Mouse (Mus musculus) midbrain, postnatal 0 days (tissue): ENCODE measurements around the gene Cog5. TPM values are rescaled to one million over a fixed set of nuclear protein-coding genes. Genes with fewer than 3 reads are reported as not detected.

ENCODE experiments used
- ATAC-seq: fragments of 200-750 bp; cut with Nextera tagmentation; 2 replicates; pipeline ENCODE4 v1.8.0; 2017; ENCODE audit warnings: moderate number of reproducible peaks, mild to moderate bottlenecking, moderate TSS enrichment, moderate library complexity; ENCODE audit not compliant: low FRiP score
- DNase-seq: peaks from one replicate; pipeline ENCODE4 v3.0.0-alpha.2; 2015; ENCODE audit warnings: low spot score
- H3K27ac ChIP-seq: fragments of 300-500 bp; sonication (generic); 2 replicates; pipeline ENCODE4 v1.5.1; 2014; ENCODE audit warnings: low read depth, mild to moderate bottlenecking, low read length, mixed read lengths
- H3K27me3 ChIP-seq: fragments of 300-500 bp; sonication (generic); 2 replicates; pipeline ENCODE4 v1.6.1; 2014; ENCODE audit warnings: low read length, control low read depth, mixed read lengths; ENCODE audit not compliant: insufficient read depth
- H3K36me3 ChIP-seq: fragments of 300-500 bp; sonication (generic); 2 replicates; pipeline ENCODE4 v1.6.1; 2014; ENCODE audit warnings: low read length, control low read depth, mixed read lengths; ENCODE audit not compliant: insufficient read depth
- H3K4me1 ChIP-seq: fragments of 300-500 bp; sonication (generic); 2 replicates; pipeline ENCODE4 v1.6.1; 2014; ENCODE audit warnings: mild to moderate bottlenecking, control low read depth, antibody characterized with exemption, low read length, mixed read lengths; ENCODE audit not compliant: insufficient read depth
- H3K4me2 ChIP-seq: fragments of 300-500 bp; sonication (generic); 2 replicates; pipeline ENCODE4 v1.6.1; 2014; ENCODE audit warnings: low read depth, mild to moderate bottlenecking, low read length, mixed read lengths; ENCODE audit not compliant: poor library complexity, severe bottlenecking
- H3K4me3 ChIP-seq: fragments of 300-500 bp; sonication (generic); 2 replicates; pipeline ENCODE4 v1.5.1; 2014; ENCODE audit warnings: low read depth, mild to moderate bottlenecking, low read length, moderate library complexity
- H3K9ac ChIP-seq: fragments of 300-500 bp; sonication (generic); replicated peaks from 2 replicates; pipeline ENCODE4 v1.6.1; 2014; ENCODE audit warnings: mild to moderate bottlenecking, low read length, moderate library complexity, mixed read lengths; ENCODE audit not compliant: poor library complexity, severe bottlenecking
- H3K9me3 ChIP-seq: fragments of 300-500 bp; sonication (generic); 2 replicates; pipeline ENCODE4 v1.6.1; 2016; ENCODE audit warnings: low read length, control low read depth
- CTCF ChIP-seq: IDR thresholded peaks from 2 replicates; pipeline ENCODE4 v1.5.1; 2016; ENCODE audit warnings: antibody characterized with exemption, mild to moderate bottlenecking
- WGBS: fragments of 180-500 bp; shearing (Covaris S2); extraction: QIAGEN DNeasy Blood & Tissue Kit; methylation state at CpG from one replicate; pipeline ENCODE4 v1.1.7; 2014; 5-methylcytosine and 5-hydroxymethylcytosine counted together
- polyA plus RNA-seq: library from polyadenylated mRNA; unstranded; fragments of >200 nt; fragmentation: Nextera tagmentation; extraction: Ambion mirVana; gene quantifications from 2 replicates; pipeline ENCODE4 v1.2.1, GENCODE M21; 2015
- total RNA-seq: library from RNA; depleted of rRNA; stranded (reverse); fragments of >200 nt; gene quantifications from 2 replicates; pipeline ENCODE4 v1.2.3, GENCODE M21; 2014

The Cog5 gene
- total and polyA plus RNA-seq, 2 experiments from 2014 or later, result 18.8 to 41.1 TPM

GRCm38 (mm10) chr12:31703904-31704303 lies 49.2 kb downstream of the Cog5 start:
- no peaks in the 10 kb centered on the region for H3K9me3 ChIP-seq
- H3K4me1 ChIP-seq, result no peaks in the 10 kb centered on the region
- H3K4me3 ChIP-seq, result no peak overlapping the region
- no peak overlapping the region for H3K4me2 ChIP-seq
- no peak overlapping the region for H3K9ac ChIP-seq
- ATAC-seq, result no peak
- peak; percentile 35 for TF ChIP-seq CTCF
- WGBS, result 65% methylated on average over 6 of the region's 6 CpGs
- H3K27me3 ChIP-seq, result no peaks in the 10 kb centered on the region
- no peak overlapping the region for H3K27ac ChIP-seq
- DNase-seq, result no peak
- H3K36me3 ChIP-seq, result no peaks in the 10 kb centered on the region

DNA sequence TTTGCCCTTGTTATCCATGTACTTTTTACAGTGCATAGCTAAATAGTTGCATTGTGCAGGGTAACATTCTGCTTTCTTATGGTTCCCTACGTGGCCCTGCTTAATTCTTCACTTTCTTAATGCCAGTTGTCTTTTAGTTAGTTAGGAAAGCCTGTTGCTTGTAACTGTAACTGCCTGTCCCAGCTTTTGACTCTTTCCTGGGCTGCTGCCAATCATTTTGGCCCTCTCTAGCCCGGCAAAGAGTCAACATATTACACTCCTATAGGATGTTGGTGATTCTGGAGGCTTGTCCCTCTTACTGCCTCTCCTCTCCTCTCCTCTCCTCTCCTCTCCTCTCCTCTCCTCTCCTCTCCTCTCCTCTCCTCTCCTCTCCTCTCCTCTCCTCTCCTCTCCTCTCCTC lies 51.5 kb downstream of the Cog5 start:
- no peak for TF ChIP-seq CTCF
- Histone ChIP-seq H3K4me1 (no peaks in the 10 kb centered on the region), H3K9me3 (no peaks in the 10 kb centered on the region), H3K27ac (no peak overlapping the region), H3K36me3 (no peaks in the 10 kb centered on the region), H3K4me3 (no peak overlapping the region), H3K4me2 (no peak overlapping the region), H3K9ac (no peak overlapping the region), H3K27me3 (no peaks in the 10 kb centered on the region)
- 69% methylated on average over 2 of the region's 2 CpGs for WGBS
- ATAC-seq (no peak), DNase-seq (no peak)

- Histone ChIP-seq H3K4me2 (no peak overlapping the region), H3K4me1 (no peaks in the 10 kb centered on the region), H3K27ac (no peak overlapping the region), H3K36me3 (no peaks in the 10 kb centered on the region), H3K4me3 (no peak overlapping the region), H3K27me3 (no peaks in the 10 kb centered on the region), H3K9me3 (no peaks in the 10 kb centered on the region), H3K9ac (no peak overlapping the region)
- ATAC-seq (no peak), DNase-seq (no peak)
- no peak for TF ChIP-seq CTCF
- WGBS, result 77% methylated on average over 1 of the region's 1 CpGs
Observed at GRCm38 (mm10) chr12:31707531-31707930, 52.9 kb downstream of the Cog5 start.

- ATAC-seq (no peak), DNase-seq (no peak)
- Histone ChIP-seq H3K27ac (no peak overlapping the region; the same call in 1 of the 2 replicates), H3K4me1 (no peaks in the 10 kb centered on the region), H3K36me3 (no peaks in the 10 kb centered on the region), H3K4me2 (peak overlapping the region; percentile 46; the same call in 1 of the 2 replicates), H3K4me3 (peak overlapping the region; percentile 26), H3K9ac (no peak overlapping the region), H3K9me3 (no peaks in the 10 kb centered on the region), H3K27me3 (no peaks in the 10 kb centered on the region)
- WGBS, result 56% methylated on average over 6 of the region's 6 CpGs
- no peak for TF ChIP-seq CTCF
Observed at GRCm38 (mm10) chr12:31709665-31710064, 55.0 kb downstream of the Cog5 start.

- WGBS, result 12% methylated on average over 5 of the region's 5 CpGs
- DNase-seq (peak; percentile 53), ATAC-seq (no peak)
- no peaks in the 10 kb centered on the region for H3K9me3 ChIP-seq
- H3K4me2 ChIP-seq, result peak overlapping the region; percentile 45
- H3K27me3 ChIP-seq, result no peaks in the 10 kb centered on the region
- TF ChIP-seq CTCF, result no peak
- H3K27ac ChIP-seq, result no peak overlapping the region
- no peaks in the 10 kb centered on the region for H3K36me3 ChIP-seq
- peak overlapping the region; percentile 44 for H3K9ac ChIP-seq
- H3K4me3 ChIP-seq, result peak overlapping the region; percentile 52
- H3K4me1 ChIP-seq, result no peaks in the 10 kb centered on the region
Observed at GRCm38 (mm10) chr12:31712233-31712632, 57.6 kb downstream of the Cog5 start.

- no peaks in the 10 kb centered on the region for H3K4me1 ChIP-seq
- H3K9me3 ChIP-seq, result no peaks in the 10 kb centered on the region
- H3K9ac ChIP-seq, result 0 out of 2 replicates have a peak overlapping the region, but pooled peaks have one; percentile 33
- H3K36me3 ChIP-seq, result no peaks in the 10 kb centered on the region
- WGBS, result 62% methylated on average over 4 of the region's 4 CpGs
- H3K27me3 ChIP-seq, result no peaks in the 10 kb centered on the region
- DNase-seq (no peak), ATAC-seq (no peak)
- H3K27ac ChIP-seq, result no peak overlapping the region
- peak overlapping the region; percentile 52 for H3K4me3 ChIP-seq
- H3K4me2 ChIP-seq, result peak overlapping the region; percentile 45
- no peak for TF ChIP-seq CTCF
Observed at GRCm38 (mm10) chr12:31712727-31713126, 58.1 kb downstream of the Cog5 start.
